8 mouse cellular contexts compared by ENCODE assay signal in the genomic region with DNA sequence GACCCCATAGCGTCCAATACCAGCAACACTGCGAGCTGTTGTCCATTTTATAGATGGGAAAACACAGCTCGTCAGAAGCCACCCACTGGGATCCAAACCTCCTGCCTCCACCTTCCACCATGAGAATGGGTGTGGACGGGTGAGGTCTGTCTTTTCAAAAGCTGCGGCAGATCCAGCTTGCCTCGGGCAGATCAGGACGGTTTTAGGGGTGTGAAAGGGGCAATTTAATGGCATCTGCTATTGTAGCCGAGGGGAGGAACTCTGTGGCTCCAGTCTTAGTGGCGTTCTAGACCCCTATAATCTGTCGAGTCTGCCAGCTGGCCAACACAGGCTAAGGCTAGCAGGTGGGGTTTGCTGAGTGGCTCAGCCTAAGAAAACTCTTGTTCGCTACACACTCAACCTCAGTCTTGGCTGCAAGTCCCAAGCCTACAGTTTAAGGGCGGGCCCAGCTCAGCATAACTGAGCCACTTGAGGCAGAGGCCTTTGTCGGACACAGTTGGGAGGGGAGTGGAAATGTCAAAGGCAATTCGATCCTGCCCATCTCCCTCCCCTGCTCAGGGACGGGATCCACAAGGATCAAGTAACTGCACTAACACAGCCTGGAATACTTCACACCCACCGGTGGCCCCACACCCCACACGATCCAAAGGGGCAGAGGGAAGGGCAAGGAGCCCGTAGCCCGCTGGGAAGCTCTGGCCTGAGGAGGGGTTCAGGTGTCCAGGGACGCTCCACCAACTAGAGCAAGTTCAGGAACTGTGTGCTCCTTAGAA. TPM values are rescaled to one million over a fixed set of nuclear protein-coding genes. Genes with fewer than 3 reads are reported as not detected.
DNase-seq lines count a peak whose midpoint lies in the region; ATAC-seq and TF ChIP-seq lines count a peak whose summit lies in the region.

No protein-coding gene starts in this region.

- no peak for DNase-seq in spleen, adult 2 months (ENCODE audit: low read depth in 1 of 2, low spot score in 2 of 2)
- no peak for DNase-seq in spleen, adult 18-20 months
- DNase-seq in forebrain, embryonic 10.5 days (ENCODE audit: extremely low spot score, low spot score), result no peak
- peak; percentile 34 for DNase-seq in mesoderm, embryonic 11.5 days (ENCODE audit: low read depth, low spot score)
- no peak for DNase-seq in spleen, postnatal 4 days (ENCODE audit: low spot score in 2 of 2)
- no peak for DNase-seq in ovary, postnatal 10 days (ENCODE audit: low spot score)
- no peak for DNase-seq in adrenal gland, adult 18-20 months (ENCODE audit: low spot score in 2 of 2)

- WGBS in spleen, adult 2 months, result 26% methylated on average over 20 of the region's 20 CpGs
- WGBS in forebrain, embryonic 10.5 days, result 8% methylated on average over 20 of the region's 20 CpGs
- WGBS in intestine, embryonic 15.5 days, result 14% methylated on average over 20 of the region's 20 CpGs

- H3K9ac ChIP-seq in intestine, embryonic 15.5 days, result peak overlapping the region; percentile 50

- TF ChIP-seq POLR2A in spleen, adult 2 months (IDR thresholded peaks at IDR 0.05; ENCODE audit: low read depth, low read length), result no peak

- peak overlapping the region; percentile 41; the same call in 1 of the 2 replicates for H3K4me3 ChIP-seq in spleen, adult 2 months (ENCODE audit: extremely low read depth, insufficient read depth, insufficient read length)
- peak overlapping the region; percentile 51 for H3K4me3 ChIP-seq in forebrain, embryonic 10.5 days
- peak overlapping the region; percentile 48 for H3K4me3 ChIP-seq in intestine, embryonic 15.5 days (replicated peaks)

- no peaks in the 10 kb centered on the region for H3K9me3 ChIP-seq in forebrain, embryonic 10.5 days
- H3K9me3 ChIP-seq in intestine, embryonic 15.5 days, result no peaks in the 10 kb centered on the region

- H3K4me2 ChIP-seq in intestine, embryonic 15.5 days (replicated peaks), result peak overlapping the region; percentile 82

- H3K27ac ChIP-seq in spleen, adult 2 months (ENCODE audit: insufficient read depth, low read length), result no peak overlapping the region
- peak overlapping the region; percentile 74 for H3K27ac ChIP-seq in forebrain, embryonic 10.5 days
- no peak overlapping the region for H3K27ac ChIP-seq in intestine, embryonic 15.5 days

- H3K4me1 ChIP-seq in spleen, adult 2 months (ENCODE audit: control insufficient read depth, insufficient read depth, insufficient read length), result peaks cover 19% of the 10 kb centered on the region
- peaks cover 62% of the 10 kb centered on the region for H3K4me1 ChIP-seq in forebrain, embryonic 10.5 days
- H3K4me1 ChIP-seq in intestine, embryonic 15.5 days (replicated peaks), result peaks cover 28% of the 10 kb centered on the region

- TF ChIP-seq CTCF in spleen, adult 2 months (IDR thresholded peaks at IDR 0.05; ENCODE audit: extremely low read depth, insufficient read depth, insufficient read length, insufficient replicate concordance), result no peak

- no peaks in the 10 kb centered on the region for H3K36me3 ChIP-seq in spleen, adult 2 months (ENCODE audit: control insufficient read depth, insufficient read depth, low read length)
- H3K36me3 ChIP-seq in forebrain, embryonic 10.5 days (replicated peaks), result no peaks in the 10 kb centered on the region
- H3K36me3 ChIP-seq in intestine, embryonic 15.5 days, result no peaks in the 10 kb centered on the region

- H3K27me3 ChIP-seq in spleen, adult 2 months (ENCODE audit: control insufficient read depth, insufficient read depth, low read length), result peaks cover 12% of the 10 kb centered on the region
- H3K27me3 ChIP-seq in forebrain, embryonic 10.5 days (ENCODE audit: poor library complexity, severe bottlenecking), result peaks cover 69% of the 10 kb centered on the region
- H3K27me3 ChIP-seq in intestine, embryonic 15.5 days (replicated peaks), result peaks cover 32% of the 10 kb centered on the region

- peak; percentile 48 for ATAC-seq in intestine, embryonic 15.5 days

RNA-seq across cellular contexts. Expression of gene AI464131, which starts 0.5 kb away (rescaled TPM):
- polyA plus RNA-seq in spleen, adult 2 months (2012; rRNA removed), result 2.2 and 2.3 TPM in 2 replicates
- 6.3 and 7.1 TPM in 2 replicates for polyA plus RNA-seq in forebrain, embryonic 10.5 days (2016; fragmentation: Nextera tagmentation; extraction: Ambion mirVana)
- 8.1 and 9.4 TPM in 2 replicates for polyA plus RNA-seq in intestine, embryonic 15.5 days (2015; fragmentation: Nextera tagmentation; extraction: Ambion mirVana)
- 10 to 100 TPM; 11.6 to 12.4 TPM for total RNA-seq in adrenal gland, adult 18-20 months (2021)

RNA-seq across cellular contexts. Expression of gene 1110017D15Rik, which starts 14.8 kb away (rescaled TPM):
- polyA plus RNA-seq in spleen, adult 2 months (2012; rRNA removed), result 0.15 and 0.16 TPM in 2 replicates
- 3.8 and 6.1 TPM in 2 replicates for polyA plus RNA-seq in forebrain, embryonic 10.5 days (2016; fragmentation: Nextera tagmentation; extraction: Ambion mirVana)
- polyA plus RNA-seq in intestine, embryonic 15.5 days (2015; fragmentation: Nextera tagmentation; extraction: Ambion mirVana), result 0.28 and 0.55 TPM in 2 replicates
- total RNA-seq in adrenal gland, adult 18-20 months (2021), result 1 to 10 TPM in 1 of 2 experiments, under 1 TPM in 1; 0.60 to 1.1 TPM

RNA-seq across cellular contexts. Expression of gene Nudt2, which starts 37.4 kb away (rescaled TPM):
- 4.1 and 4.3 TPM in 2 replicates for polyA plus RNA-seq in spleen, adult 2 months (2012; rRNA removed)
- polyA plus RNA-seq in forebrain, embryonic 10.5 days (2016; fragmentation: Nextera tagmentation; extraction: Ambion mirVana), result 65.4 and 67.8 TPM in 2 replicates
- polyA plus RNA-seq in intestine, embryonic 15.5 days (2015; fragmentation: Nextera tagmentation; extraction: Ambion mirVana), result 61.4 and 62.3 TPM in 2 replicates
- total RNA-seq in adrenal gland, adult 18-20 months (2021), result 10 to 100 TPM; 25.6 to 27.0 TPM

RNA-seq across cellular contexts. Expression of gene Kif24, which starts 37.7 kb away (rescaled TPM):
- 1.6 and 1.8 TPM in 2 replicates for polyA plus RNA-seq in spleen, adult 2 months (2012; rRNA removed)
- polyA plus RNA-seq in forebrain, embryonic 10.5 days (2016; fragmentation: Nextera tagmentation; extraction: Ambion mirVana), result 16.2 and 17.7 TPM in 2 replicates
- 5.2 and 6.8 TPM in 2 replicates for polyA plus RNA-seq in intestine, embryonic 15.5 days (2015; fragmentation: Nextera tagmentation; extraction: Ambion mirVana)
- total RNA-seq in adrenal gland, adult 18-20 months (2021), result under 1 TPM; 0.90 to 0.93 TPM

Comparison
In these comparisons a context has a peak if more than half of its experiments do, and no peak if none do; other contexts are left out.
1. RNA of gene Nudt2, which starts 37.4 kb away (polyA plus RNA-seq): 65.4 to 67.8 TPM in forebrain, embryonic 10.5 days and 61.4 to 62.3 TPM in intestine, embryonic 15.5 days; 4.1 to 4.3 TPM in spleen, adult 2 months; every median in the first group is over 10 times any median in the second.
2. Peak in every context shown above with its lines, with median percentiles within 50 percentile points of each other: H3K4me3 ChIP-seq.